Mouse (Mus musculus) cerebellum, adult 2 months (tissue): ENCODE measurements around the gene Arap2.

Experiments
- CTCF ChIP-seq: fragments of 200-500 bp; IDR thresholded peaks from 2 replicates; pipeline ENCODE4 v1.5.1; 2011; ENCODE audit warnings: low read depth, mild to moderate bottlenecking, control low read depth, low read length, moderate library complexity, borderline replicate concordance; ENCODE audit not compliant: insufficient read depth
- POLR2A ChIP-seq: fragments of 200-500 bp; IDR thresholded peaks from 2 replicates; pipeline ENCODE4 v1.6.1; 2011; ENCODE audit warnings: low read length, control low read depth, borderline replicate concordance; ENCODE audit not compliant: insufficient read depth

- no peak for TF ChIP-seq POLR2A
- no peak for TF ChIP-seq CTCF
Observed at GRCm38 (mm10) chr5:62710955-62711354, 55.0 kb downstream of the Arap2 start.
